Mouse (Mus musculus): Measurements from ENCODE around the gene Gm44596.

The Gm44596 gene

GRCm38 (mm10) chr6:128429300-128429699 is 54.0 kb downstream of the Gm44596 start:
- DNase-seq (ENCODE audit: low spot score in 2 of 2), result no peak

- no peak for DNase-seq (ENCODE audit: low spot score in 2 of 2)
Measured at GRCm38 (mm10) chr6:128429826-128430225, 54.5 kb downstream of the Gm44596 start.

- no peak for DNase-seq (ENCODE audit: low spot score in 2 of 2)
Measured at GRCm38 (mm10) chr6:128432356-128432915, 57.1 kb downstream of the Gm44596 start.

GRCm38 (mm10) chr6:128433566-128433965 is 58.3 kb downstream of the Gm44596 start:
- DNase-seq (ENCODE audit: low spot score in 2 of 2), result no peak

- DNase-seq (ENCODE audit: low spot score in 2 of 2), result peak; percentile 34 to 65
Measured at GRCm38 (mm10) chr6:128435474-128435873, 60.2 kb downstream of the Gm44596 start.

GRCm38 (mm10) chr6:128436356-128437005 is 61.2 kb downstream of the Gm44596 start:
- DNase-seq (ENCODE audit: low spot score in 2 of 2), result no peak

GRCm38 (mm10) chr6:128437288-128437687 is 62.0 kb downstream of the Gm44596 start:
- no peak for DNase-seq (ENCODE audit: low spot score in 2 of 2)

GRCm38 (mm10) chr6:128437731-128438316 is 62.5 kb downstream of the Gm44596 start:
- peak; percentile 63 to 72 for DNase-seq (ENCODE audit: low spot score in 2 of 2)

- peak; percentile 88 to 95 for DNase-seq (ENCODE audit: low spot score in 2 of 2)
Measured at GRCm38 (mm10) chr6:128438317-128438870, 63.1 kb downstream of the Gm44596 start, which contains the start of gene Fkbp4. Gene Fkbp4, minus strand, starts transcription at chr6:128438677.

- DNase-seq (ENCODE audit: low spot score in 2 of 2), result no peak
Measured at GRCm38 (mm10) chr6:128438871-128439341, 63.6 kb downstream of the Gm44596 start.

- no peak for DNase-seq (ENCODE audit: low spot score in 2 of 2)
Measured at GRCm38 (mm10) chr6:128440238-128440637, 64.9 kb downstream of the Gm44596 start.

- DNase-seq (ENCODE audit: low spot score in 2 of 2), result peak in 1 of 2 experiments; percentile 39
Measured at GRCm38 (mm10) chr6:128445761-128446535, 70.6 kb downstream of the Gm44596 start.

GRCm38 (mm10) chr6:128447063-128447462 is 71.8 kb downstream of the Gm44596 start:
- DNase-seq (ENCODE audit: low spot score in 2 of 2), result no peak

- no peak for DNase-seq (ENCODE audit: low spot score in 2 of 2)
Measured at GRCm38 (mm10) chr6:128455835-128456605, 80.7 kb downstream of the Gm44596 start.
